Mouse (Mus musculus) embryo, embryonic 9.5 days (tissue): ENCODE measurements around the gene Asns.

ENCODE experiments used
- DNase-seq: peaks from one replicate; pipeline ENCODE4 v3.0.0-alpha.2; 2017; ENCODE audit errors: extremely low spot score

The Asns gene

GRCm38 (mm10) chr6:7692884-7693585 lies at the start of gene Asns:
TSS of gene Asns (minus strand) at chr6:7693254.
- peak; percentile 82 for DNase-seq

- no peak for DNase-seq
Observed at GRCm38 (mm10) chr6:7741721-7742120, 48.7 kb upstream of the Asns start.

- DNase-seq, result no peak
Observed at GRCm38 (mm10) chr6:7737842-7738241, 44.8 kb upstream of the Asns start.

GRCm38 (mm10) chr6:7732754-7733708 lies 40.0 kb upstream of the Asns start:
- DNase-seq, result peak; percentile 76

- no peak for DNase-seq
Observed at GRCm38 (mm10) chr6:7732097-7732496, 39.0 kb upstream of the Asns start.

GRCm38 (mm10) chr6:7729128-7729527 lies 36.1 kb upstream of the Asns start:
- no peak for DNase-seq

- no peak for DNase-seq
Observed at GRCm38 (mm10) chr6:7728241-7728640, 35.2 kb upstream of the Asns start.

- no peak for DNase-seq
Observed at GRCm38 (mm10) chr6:7716236-7716635, 23.2 kb upstream of the Asns start.

GRCm38 (mm10) chr6:7714230-7714629 lies 21.2 kb upstream of the Asns start:
- DNase-seq, result no peak

- no peak for DNase-seq
Observed at GRCm38 (mm10) chr6:7711837-7712330, 18.8 kb upstream of the Asns start.

- no peak for DNase-seq
Observed at GRCm38 (mm10) chr6:7708246-7708645, 15.2 kb upstream of the Asns start.

GRCm38 (mm10) chr6:7706796-7707195 lies 13.7 kb upstream of the Asns start:
- DNase-seq, result no peak

GRCm38 (mm10) chr6:7697999-7698699 lies 5.1 kb upstream of the Asns start:
- DNase-seq, result no peak

GRCm38 (mm10) chr6:7697077-7697643 lies 4.1 kb upstream of the Asns start:
- no peak for DNase-seq

- no peak for DNase-seq
Observed at GRCm38 (mm10) chr6:7696641-7697040, 3.6 kb upstream of the Asns start.

GRCm38 (mm10) chr6:7695901-7696300 lies 2.8 kb upstream of the Asns start:
- DNase-seq, result no peak

- no peak for DNase-seq
Observed at GRCm38 (mm10) chr6:7693666-7694065, 612 bp upstream of the Asns start.

GRCm38 (mm10) chr6:7692451-7692850 lies 603 bp downstream of the Asns start:
- DNase-seq, result no peak

GRCm38 (mm10) chr6:7692037-7692436 lies 1.0 kb downstream of the Asns start:
- DNase-seq, result peak; percentile 7

- DNase-seq, result no peak
Observed at GRCm38 (mm10) chr6:7690456-7690855, 2.6 kb downstream of the Asns start.

GRCm38 (mm10) chr6:7689180-7689579 lies 3.9 kb downstream of the Asns start:
- no peak for DNase-seq

GRCm38 (mm10) chr6:7686047-7686446 lies 7.0 kb downstream of the Asns start:
- no peak for DNase-seq
